Mouse (Mus musculus) liver, embryonic 15.5 days (tissue): Measurements from ENCODE around the gene Ppp1r16b. TPM values are rescaled to one million over a fixed set of nuclear protein-coding genes. Genes with fewer than 3 reads are reported as not detected.

ENCODE experiments used
- ATAC-seq: fragments of 200-750 bp; cut with Nextera tagmentation; 2 replicates; pipeline ENCODE4 v1.8.0; 2017; ENCODE audit warnings: moderate number of reproducible peaks, mild to moderate bottlenecking, moderate library complexity; ENCODE audit not compliant: insufficient read depth
- H3K27ac ChIP-seq: fragments of 300-500 bp; sonication (generic); replicated peaks from 2 replicates; pipeline ENCODE4 v1.5.1; 2015; ENCODE audit warnings: mild to moderate bottlenecking, inconsistent platforms
- H3K27me3 ChIP-seq: fragments of 300-500 bp; sonication (generic); 2 replicates; pipeline ENCODE4 v1.6.1; 2015; ENCODE audit warnings: mild to moderate bottlenecking, inconsistent platforms
- H3K36me3 ChIP-seq: fragments of 300-500 bp; sonication (generic); replicated peaks from 2 replicates; pipeline ENCODE4 v1.6.1; 2015; ENCODE audit warnings: moderate library complexity, mild to moderate bottlenecking, inconsistent platforms
- H3K4me1 ChIP-seq: fragments of 300-500 bp; sonication (generic); replicated peaks from 2 replicates; pipeline ENCODE4 v1.6.1; 2015; ENCODE audit warnings: inconsistent platforms
- H3K4me2 ChIP-seq: fragments of 300-500 bp; sonication (generic); 2 replicates; pipeline ENCODE4 v1.6.1; 2015; ENCODE audit warnings: moderate library complexity, mild to moderate bottlenecking, inconsistent platforms
- H3K4me3 ChIP-seq: fragments of 300-500 bp; sonication (generic); replicated peaks from 2 replicates; pipeline ENCODE4 v1.5.1; 2015; ENCODE audit warnings: mild to moderate bottlenecking, inconsistent platforms
- H3K9ac ChIP-seq: fragments of 300-500 bp; sonication (generic); 2 replicates; pipeline ENCODE4 v1.6.1; 2015; ENCODE audit warnings: moderate library complexity, mild to moderate bottlenecking, inconsistent platforms
- H3K9me3 ChIP-seq: fragments of 300-500 bp; sonication (generic); replicated peaks from 2 replicates; pipeline ENCODE4 v1.6.1; 2016; ENCODE audit warnings: inconsistent platforms
- WGBS: fragments of 180-500 bp; shearing (Covaris S2); methylation state at CpG from one replicate; pipeline ENCODE4 v1.1.7; 2015; ENCODE audit warnings: mixed read lengths; ENCODE audit not compliant: insufficient replicate concordance; 5-methylcytosine and 5-hydroxymethylcytosine counted together
- polyA plus RNA-seq: library from polyadenylated mRNA; unstranded; fragments of >200 nt; fragmentation: Nextera tagmentation; extraction: Ambion mirVana; gene quantifications from 2 replicates; pipeline ENCODE4 v1.2.1, GENCODE M21; 2015

Ppp1r16b gene
- polyA plus RNA-seq, 1 experiment from 2014 or later, result 1.2 TPM

GRCm38 (mm10) chr2:158692191-158692590, 27.0 kb downstream of the Ppp1r16b start:
- Histone ChIP-seq H3K4me1 (no peaks in the 10 kb centered on the region), H3K36me3 (no peaks in the 10 kb centered on the region), H3K9me3 (no peaks in the 10 kb centered on the region), H3K27ac (no peak overlapping the region), H3K9ac (no peak overlapping the region), H3K4me2 (no peak overlapping the region), H3K27me3 (no peaks in the 10 kb centered on the region), H3K4me3 (no peak overlapping the region)
- ATAC-seq, result no peak
- 63% methylated on average over 6 of the region's 6 CpGs for WGBS

GRCm38 (mm10) chr2:158695811-158696210, 30.6 kb downstream of the Ppp1r16b start:
- 81% methylated on average over 27 of the region's 27 CpGs for WGBS

GRCm38 (mm10) chr2:158696451-158696850, 31.3 kb downstream of the Ppp1r16b start:
- Histone ChIP-seq H3K9ac (no peak overlapping the region), H3K27me3 (no peaks in the 10 kb centered on the region), H3K4me3 (no peak overlapping the region), H3K27ac (no peak overlapping the region), H3K9me3 (no peaks in the 10 kb centered on the region), H3K36me3 (no peaks in the 10 kb centered on the region), H3K4me1 (no peaks in the 10 kb centered on the region), H3K4me2 (no peak overlapping the region)
- ATAC-seq, result no peak
- WGBS, result 69% methylated on average over 6 of the region's 6 CpGs

More at GRCm38 (mm10) chr2:158695811-158696210, 30.6 kb downstream of the Ppp1r16b start:
- Histone ChIP-seq H3K4me1 (no peaks in the 10 kb centered on the region), H3K4me2 (no peak overlapping the region), H3K36me3 (no peaks in the 10 kb centered on the region), H3K9me3 (no peaks in the 10 kb centered on the region), H3K27me3 (no peaks in the 10 kb centered on the region), H3K27ac (no peak overlapping the region), H3K9ac (no peak overlapping the region), H3K4me3 (no peak overlapping the region)
- ATAC-seq, result no peak

GRCm38 (mm10) chr2:158699908-158700307, 34.7 kb downstream of the Ppp1r16b start:
- WGBS, result 61% methylated on average over 6 of the region's 6 CpGs
- Histone ChIP-seq H3K27me3 (no peaks in the 10 kb centered on the region), H3K4me1 (no peaks in the 10 kb centered on the region), H3K9me3 (no peaks in the 10 kb centered on the region), H3K27ac (no peak overlapping the region), H3K4me3 (no peak overlapping the region), H3K4me2 (no peak overlapping the region), H3K9ac (no peak overlapping the region), H3K36me3 (no peaks in the 10 kb centered on the region)
- no peak for ATAC-seq

- Histone ChIP-seq H3K4me2 (no peak overlapping the region), H3K9me3 (no peaks in the 10 kb centered on the region), H3K27ac (no peak overlapping the region), H3K27me3 (no peaks in the 10 kb centered on the region), H3K4me3 (no peak overlapping the region), H3K36me3 (no peaks in the 10 kb centered on the region), H3K4me1 (no peaks in the 10 kb centered on the region), H3K9ac (no peak overlapping the region)
- ATAC-seq, result no peak
- 67% methylated on average over 17 of the region's 17 CpGs for WGBS
Measured at GRCm38 (mm10) chr2:158700535-158701256, 35.5 kb downstream of the Ppp1r16b start.

- H3K4me3 ChIP-seq, result no peak overlapping the region
- H3K27ac ChIP-seq, result no peak overlapping the region
- H3K9ac ChIP-seq, result no peak overlapping the region
- WGBS, result 81% methylated on average over 9 of the region's 9 CpGs
- ATAC-seq, result no peak
- no peaks in the 10 kb centered on the region for H3K9me3 ChIP-seq
- no peaks in the 10 kb centered on the region for H3K27me3 ChIP-seq
- H3K36me3 ChIP-seq, result no peaks in the 10 kb centered on the region
- no peaks in the 10 kb centered on the region for H3K4me1 ChIP-seq
- H3K4me2 ChIP-seq, result no peak overlapping the region
Measured at GRCm38 (mm10) chr2:158701505-158701904, 36.3 kb downstream of the Ppp1r16b start.

- H3K27ac ChIP-seq, result no peak overlapping the region
- no peak overlapping the region for H3K9ac ChIP-seq
- ATAC-seq, result no peak
- H3K4me1 ChIP-seq, result no peaks in the 10 kb centered on the region
- no peak overlapping the region for H3K4me2 ChIP-seq
- no peaks in the 10 kb centered on the region for H3K9me3 ChIP-seq
- 27% methylated on average over 5 of the region's 5 CpGs for WGBS
- H3K4me3 ChIP-seq, result no peak overlapping the region
- no peaks in the 10 kb centered on the region for H3K36me3 ChIP-seq
- H3K27me3 ChIP-seq, result no peaks in the 10 kb centered on the region
Measured at GRCm38 (mm10) chr2:158702176-158702575, 37.0 kb downstream of the Ppp1r16b start.

- 55% methylated on average over 3 of the region's 3 CpGs for WGBS
- Histone ChIP-seq H3K27me3 (no peaks in the 10 kb centered on the region), H3K4me3 (no peak overlapping the region), H3K9me3 (no peaks in the 10 kb centered on the region), H3K9ac (no peak overlapping the region), H3K27ac (no peak overlapping the region), H3K4me1 (no peaks in the 10 kb centered on the region), H3K36me3 (no peaks in the 10 kb centered on the region), H3K4me2 (no peak overlapping the region)
- ATAC-seq, result no peak
Measured at GRCm38 (mm10) chr2:158704720-158705119, 39.5 kb downstream of the Ppp1r16b start.

GRCm38 (mm10) chr2:158705529-158705928, 40.3 kb downstream of the Ppp1r16b start:
- Histone ChIP-seq H3K36me3 (no peaks in the 10 kb centered on the region), H3K27me3 (no peaks in the 10 kb centered on the region), H3K9me3 (no peaks in the 10 kb centered on the region), H3K27ac (no peak overlapping the region), H3K4me3 (no peak overlapping the region), H3K4me1 (no peaks in the 10 kb centered on the region), H3K4me2 (no peak overlapping the region), H3K9ac (no peak overlapping the region)
- ATAC-seq, result no peak
- WGBS, result 63% methylated on average over 6 of the region's 6 CpGs

GRCm38 (mm10) chr2:158706704-158707408, 41.7 kb downstream of the Ppp1r16b start:
- no peaks in the 10 kb centered on the region for H3K27me3 ChIP-seq
- H3K4me1 ChIP-seq, result no peaks in the 10 kb centered on the region
- WGBS, result 59% methylated on average over 10 of the region's 10 CpGs
- H3K4me2 ChIP-seq, result no peak overlapping the region
- no peak overlapping the region for H3K4me3 ChIP-seq
- no peak overlapping the region for H3K9ac ChIP-seq
- H3K27ac ChIP-seq, result no peak overlapping the region
- H3K36me3 ChIP-seq, result no peaks in the 10 kb centered on the region
- no peak for ATAC-seq
- no peaks in the 10 kb centered on the region for H3K9me3 ChIP-seq

GRCm38 (mm10) chr2:158708121-158708520, 42.9 kb downstream of the Ppp1r16b start:
- ATAC-seq, result no peak
- H3K4me3 ChIP-seq, result no peak overlapping the region
- 60% methylated on average over 12 of the region's 12 CpGs for WGBS

More at GRCm38 (mm10) chr2:158708121-158708520, 42.9 kb downstream of the Ppp1r16b start:
- no peak overlapping the region for H3K9ac ChIP-seq
- H3K4me1 ChIP-seq, result no peaks in the 10 kb centered on the region
- no peaks in the 10 kb centered on the region for H3K9me3 ChIP-seq
- no peaks in the 10 kb centered on the region for H3K27me3 ChIP-seq
- no peak overlapping the region for H3K27ac ChIP-seq
- H3K4me2 ChIP-seq, result no peak overlapping the region
- H3K36me3 ChIP-seq, result no peaks in the 10 kb centered on the region
